Mouse (Mus musculus) liver, postnatal 0 days (tissue): Measurements from ENCODE around the gene Ncoa1. TPM values are rescaled to one million over a fixed set of nuclear protein-coding genes. Genes with fewer than 3 reads are reported as not detected.

Experiments
- ATAC-seq: fragments of 200-750 bp; cut with Nextera tagmentation; 2 replicates; pipeline ENCODE4 v1.8.0; 2017; ENCODE audit warnings: mild to moderate bottlenecking, moderate library complexity
- DNase-seq: peaks from one replicate; pipeline ENCODE4 v3.0.0-alpha.2; 2016
- H3K27ac ChIP-seq: fragments of 300-500 bp; sonication (generic); 2 replicates; pipeline ENCODE4 v1.5.1; 2014; ENCODE audit warnings: antibody characterized with exemption, moderate library complexity, mild to moderate bottlenecking, low read depth
- H3K27me3 ChIP-seq: fragments of 300-500 bp; sonication (generic); 2 replicates; pipeline ENCODE4 v1.6.1; 2014; ENCODE audit warnings: low read length, control low read depth, mixed read lengths; ENCODE audit not compliant: insufficient read depth
- H3K36me3 ChIP-seq: fragments of 300-500 bp; sonication (generic); replicated peaks from 2 replicates; pipeline ENCODE4 v1.6.1; 2014; ENCODE audit warnings: mild to moderate bottlenecking, control low read depth, low read length, moderate library complexity, mixed read lengths; ENCODE audit not compliant: insufficient read depth
- H3K4me1 ChIP-seq: fragments of 300-500 bp; sonication (generic); 2 replicates; pipeline ENCODE4 v1.6.1; 2014; ENCODE audit warnings: antibody characterized with exemption, mild to moderate bottlenecking, control low read depth; ENCODE audit not compliant: insufficient read depth
- H3K4me2 ChIP-seq: fragments of 300-500 bp; sonication (generic); 2 replicates; pipeline ENCODE4 v1.6.1; 2014; ENCODE audit warnings: low read depth, mild to moderate bottlenecking, low read length, moderate library complexity, mixed read lengths
- H3K4me3 ChIP-seq: fragments of 300-500 bp; sonication (generic); 2 replicates; pipeline ENCODE4 v1.5.1; 2014; ENCODE audit warnings: low read depth, low read length
- H3K9ac ChIP-seq: fragments of 300-500 bp; sonication (generic); replicated peaks from 2 replicates; pipeline ENCODE4 v1.6.1; 2014; ENCODE audit warnings: mild to moderate bottlenecking, moderate library complexity
- H3K9me3 ChIP-seq: fragments of 300-500 bp; sonication (generic); 2 replicates; pipeline ENCODE4 v1.6.1; 2016; ENCODE audit warnings: mild to moderate bottlenecking, control low read depth, low read length, mixed read lengths
- CTCF ChIP-seq: sonication (generic); IDR thresholded peaks from 2 replicates; pipeline ENCODE4 v1.5.1; 2016; ENCODE audit warnings: antibody characterized with exemption, low read depth
- EP300 ChIP-seq: IDR thresholded peaks from 2 replicates; pipeline ENCODE4 v1.6.1; 2016; ENCODE audit warnings: antibody characterized with exemption, low read depth, mild to moderate bottlenecking
- WGBS: fragments of 180-500 bp; shearing (Covaris S2); extraction: QIAGEN DNeasy Blood & Tissue Kit; methylation state at CpG from one replicate; pipeline ENCODE4 v1.1.7; 2014; ENCODE audit not compliant: insufficient replicate concordance; 5-methylcytosine and 5-hydroxymethylcytosine counted together
- polyA plus RNA-seq: library from polyadenylated mRNA; unstranded; fragments of >200 nt; fragmentation: Nextera tagmentation; extraction: Ambion mirVana; gene quantifications from 2 replicates; pipeline ENCODE4 v1.2.1, GENCODE M21; 2015

Ncoa1 gene
- polyA plus RNA-seq, 1 experiment from 2014 or later: 2.2 TPM

DNA sequence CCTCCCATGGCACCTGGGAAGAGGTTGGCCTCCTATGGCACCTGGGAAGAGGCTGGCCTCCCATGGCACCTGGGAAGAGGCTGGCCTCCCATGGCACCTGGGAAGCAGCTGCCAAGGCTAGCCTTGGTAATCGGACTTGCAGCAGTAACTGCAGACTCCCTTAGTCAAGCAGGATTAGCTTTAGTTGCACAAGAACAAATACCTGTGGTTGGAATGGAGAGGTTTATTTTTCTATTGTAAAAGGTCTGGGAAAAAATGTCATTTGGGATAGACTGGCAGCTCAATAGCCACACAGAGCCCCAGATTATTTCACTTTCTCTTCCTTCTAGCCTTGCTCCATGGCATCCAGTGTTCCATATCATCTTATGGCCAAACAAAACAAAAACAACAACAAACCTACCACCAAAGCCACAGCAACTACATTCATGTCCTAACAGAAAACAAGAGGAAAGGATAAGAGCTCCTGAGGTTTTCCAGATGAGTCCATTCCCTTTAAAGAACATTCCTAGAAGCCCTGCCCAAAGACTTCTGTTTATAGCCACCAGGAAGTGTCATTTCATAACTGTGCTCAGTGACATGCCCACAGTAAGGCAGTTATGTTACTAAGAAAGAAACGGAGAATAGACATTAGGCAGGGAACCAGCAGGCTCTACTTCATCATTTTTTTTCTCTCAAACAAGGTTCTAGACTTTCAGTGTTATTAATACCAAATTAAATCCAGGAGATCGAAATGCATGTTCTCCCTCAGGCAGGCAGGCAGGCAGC is 46.7 kb downstream of the Ncoa1 start:
- Histone ChIP-seq H3K27ac (no peak overlapping the region), H3K4me3 (no peak overlapping the region), H3K27me3 (no peaks in the 10 kb centered on the region), H3K9me3 (no peaks in the 10 kb centered on the region), H3K4me1 (peaks cover 6% of the 10 kb centered on the region; the same call in 1 of the 2 replicates), H3K9ac (no peak overlapping the region), H3K4me2 (no peak overlapping the region), H3K36me3 (no peaks in the 10 kb centered on the region)
- DNase-seq (no peak), ATAC-seq (no peak)
- no peak for TF ChIP-seq EP300
- no peak for TF ChIP-seq CTCF
- WGBS: 52% methylated on average over 3 of the region's 3 CpGs

- Histone ChIP-seq H3K4me1 (no peaks in the 10 kb centered on the region), H3K4me2 (no peak overlapping the region), H3K36me3 (no peaks in the 10 kb centered on the region), H3K27me3 (no peaks in the 10 kb centered on the region), H3K27ac (no peak overlapping the region), H3K9ac (no peak overlapping the region), H3K9me3 (no peaks in the 10 kb centered on the region), H3K4me3 (no peak overlapping the region)
- 82% methylated on average over 4 of the region's 4 CpGs for WGBS
- DNase-seq: no peak
- ATAC-seq: no peak
- no peak for TF ChIP-seq CTCF
Observed at GRCm38 (mm10) chr12:4418824-4419223, 58.2 kb downstream of the Ncoa1 start.

DNA sequence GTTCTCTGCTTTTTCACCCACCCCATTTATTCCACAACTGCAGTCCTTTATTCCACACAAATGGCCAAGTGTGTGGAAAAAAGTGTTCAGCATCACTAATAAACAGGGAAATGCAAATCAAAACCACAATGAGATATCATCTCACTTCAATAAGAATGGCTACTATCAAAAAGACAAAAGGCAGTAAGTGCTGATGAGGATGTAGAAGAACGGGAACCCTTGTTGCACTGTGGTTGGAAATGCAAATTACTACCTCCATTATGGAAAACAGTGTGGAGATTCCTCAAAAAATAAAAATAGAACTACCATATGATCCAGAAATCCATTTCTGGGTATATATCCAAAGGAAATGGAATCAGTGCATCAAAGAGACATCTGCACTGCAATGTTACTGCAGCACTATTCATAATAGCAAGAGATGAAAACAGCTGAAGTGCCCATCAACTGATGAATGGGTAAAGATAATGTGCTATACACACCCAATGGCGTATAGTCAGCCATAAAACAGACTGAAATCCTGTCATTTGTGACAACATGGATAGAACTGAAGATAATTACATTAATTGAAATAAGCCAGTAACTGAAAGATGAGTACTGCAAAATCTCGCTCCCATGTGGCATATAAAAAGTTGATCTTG is 59.2 kb downstream of the Ncoa1 start:
- H3K27me3 ChIP-seq: no peaks in the 10 kb centered on the region
- H3K36me3 ChIP-seq: no peaks in the 10 kb centered on the region
- no peak overlapping the region for H3K4me2 ChIP-seq
- DNase-seq (no peak), ATAC-seq (no peak)
- H3K4me1 ChIP-seq: no peaks in the 10 kb centered on the region
- H3K4me3 ChIP-seq: no peak overlapping the region
- 75% methylated on average over 3 of the region's 3 CpGs for WGBS
- no peaks in the 10 kb centered on the region for H3K9me3 ChIP-seq
- no peak overlapping the region for H3K27ac ChIP-seq
- H3K9ac ChIP-seq: no peak overlapping the region
- TF ChIP-seq EP300 (no peak), CTCF (no peak)

GRCm38 (mm10) chr12:4407085-4407484 is 69.9 kb downstream of the Ncoa1 start:
- no peak for DNase-seq

GRCm38 (mm10) chr12:4406155-4406554 is 70.8 kb downstream of the Ncoa1 start:
- WGBS: 58% methylated on average over 3 of the region's 3 CpGs

More at GRCm38 (mm10) chr12:4407085-4407484, 69.9 kb downstream of the Ncoa1 start:
- no peaks in the 10 kb centered on the region for H3K9me3 ChIP-seq
- no peaks in the 10 kb centered on the region for H3K36me3 ChIP-seq
- ATAC-seq: no peak
- no peaks in the 10 kb centered on the region for H3K27me3 ChIP-seq
- no peak for TF ChIP-seq CTCF
- TF ChIP-seq EP300: no peak
- no peak overlapping the region for H3K4me3 ChIP-seq
- H3K4me2 ChIP-seq: no peak overlapping the region
- H3K4me1 ChIP-seq: no peaks in the 10 kb centered on the region
- no peak overlapping the region for H3K27ac ChIP-seq
- 74% methylated on average over 2 of the region's 2 CpGs for WGBS
- H3K9ac ChIP-seq: no peak overlapping the region

DNA sequence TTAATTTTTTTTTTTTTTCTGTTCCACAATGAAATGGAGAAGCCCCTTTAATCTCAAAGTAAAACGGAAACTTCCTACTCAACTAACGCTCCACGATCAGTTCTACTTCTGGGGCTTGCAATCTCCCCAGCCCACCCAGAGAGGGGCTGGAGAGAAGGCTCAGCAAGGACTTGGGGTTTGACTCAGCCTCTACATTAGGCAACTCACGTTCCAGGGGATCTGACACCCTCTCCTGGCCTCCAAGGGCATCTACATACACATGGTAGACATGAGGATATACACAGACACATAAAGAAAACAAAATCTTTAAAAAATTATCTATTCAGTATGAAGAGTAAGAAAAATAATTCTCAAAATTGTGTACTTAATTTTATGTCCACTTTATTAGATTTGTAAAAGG is 73.8 kb downstream of the Ncoa1 start:
- no peak for TF ChIP-seq EP300
- no peak for TF ChIP-seq CTCF
- H3K4me1 ChIP-seq: no peaks in the 10 kb centered on the region
- H3K9ac ChIP-seq: no peak overlapping the region
- ATAC-seq (no peak), DNase-seq (no peak)
- no peaks in the 10 kb centered on the region for H3K9me3 ChIP-seq
- H3K4me2 ChIP-seq: no peak overlapping the region
- H3K4me3 ChIP-seq: no peak overlapping the region
- H3K27ac ChIP-seq: no peak overlapping the region
- 66% methylated on average over 4 of the region's 4 CpGs for WGBS
- no peaks in the 10 kb centered on the region for H3K27me3 ChIP-seq
- H3K36me3 ChIP-seq: no peaks in the 10 kb centered on the region

More at GRCm38 (mm10) chr12:4406155-4406554, 70.8 kb downstream of the Ncoa1 start:
- no peaks in the 10 kb centered on the region for H3K4me1 ChIP-seq
- H3K4me2 ChIP-seq: no peak overlapping the region
- no peak overlapping the region for H3K27ac ChIP-seq
- no peaks in the 10 kb centered on the region for H3K27me3 ChIP-seq
- H3K9me3 ChIP-seq: no peaks in the 10 kb centered on the region
- no peak overlapping the region for H3K4me3 ChIP-seq
- no peak for TF ChIP-seq EP300
- no peak for TF ChIP-seq CTCF
- H3K9ac ChIP-seq: no peak overlapping the region
- no peaks in the 10 kb centered on the region for H3K36me3 ChIP-seq
- no peak for DNase-seq
- no peak for ATAC-seq
